Mouse (Mus musculus): Measurements from ENCODE around the gene Cbr2. TPM values are rescaled to one million over a fixed set of nuclear protein-coding genes. Genes with fewer than 3 reads are reported as not detected.

Gene Cbr2
- total and polyA plus RNA-seq, 2 experiments from 2014 or later = 2.4 to 12.2 TPM

DNA sequence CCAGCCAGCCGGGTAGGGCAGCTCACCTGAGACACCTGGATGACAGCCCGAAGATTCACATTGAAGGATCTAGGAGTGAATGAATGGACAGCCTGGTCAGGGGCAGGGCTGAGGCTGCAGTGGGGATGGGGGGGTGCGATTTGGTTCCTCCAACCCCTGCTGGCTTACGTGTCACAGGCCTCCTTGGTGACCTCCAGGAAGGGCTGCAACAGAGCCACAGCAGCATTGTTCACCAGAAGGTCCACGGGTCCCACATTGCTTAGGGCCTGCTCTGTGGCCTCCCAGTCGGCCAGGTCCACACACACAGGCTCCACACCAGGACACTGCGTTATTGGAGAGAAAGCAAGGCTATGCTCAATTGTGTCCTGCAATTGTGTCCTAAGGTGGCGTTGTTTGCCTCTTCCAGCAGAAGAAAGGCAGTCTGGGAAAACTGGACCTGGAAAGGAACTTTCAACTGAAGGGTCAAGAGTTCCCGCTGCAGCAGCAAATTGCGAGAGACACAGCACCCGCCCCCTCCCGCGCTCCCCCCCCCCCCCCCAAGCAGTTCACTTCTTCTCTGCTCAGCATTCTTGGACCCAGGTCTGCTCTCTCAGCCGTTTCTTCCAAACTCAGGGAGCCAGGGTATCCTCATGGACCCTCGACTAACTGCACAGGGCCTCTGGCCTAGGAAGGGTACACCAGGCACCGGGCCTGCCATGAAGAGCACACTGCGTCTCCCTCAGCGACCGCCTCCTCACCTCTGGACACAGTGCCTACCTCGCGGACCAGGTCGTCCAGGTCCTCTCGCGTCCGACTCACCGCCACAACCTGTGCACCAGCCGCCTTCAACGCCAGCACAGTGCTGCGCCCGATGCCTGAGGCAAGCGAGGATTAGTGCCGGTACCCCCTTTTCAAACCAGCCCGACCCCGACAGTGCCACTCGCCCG lies 5.4 kb downstream of the Cbr2 start:
- peaks cover 5% of the 10 kb centered on the region for H3K4me1 ChIP-seq (ENCODE audit: control insufficient read depth, insufficient read depth)
- H3K4me3 ChIP-seq (ENCODE audit: low read depth, low read length) = peak overlapping the region; percentile 49
- H3K9me3 ChIP-seq (replicated peaks; ENCODE audit: control insufficient read depth, low read length) = no peaks in the 10 kb centered on the region
- H3K27me3 ChIP-seq (ENCODE audit: control insufficient read depth, insufficient read depth, low read length) = peaks cover 17% of the 10 kb centered on the region
- H3K27ac ChIP-seq (ENCODE audit: low read depth) = no peak overlapping the region
- TF ChIP-seq EP300 (IDR thresholded peaks at IDR 0.05; ENCODE audit: low read depth) = no peak
- no peak for TF ChIP-seq CTCF (IDR thresholded peaks at IDR 0.05; ENCODE audit: low read depth)
- H3K4me2 ChIP-seq (ENCODE audit: low read depth, low read length) = peak overlapping the region; percentile 68
- DNase-seq (ENCODE audit: low spot score) (no peak), ATAC-seq (ENCODE audit: insufficient read depth, low read depth) (peak; percentile 31)
- 0 out of 2 replicates have a peak overlapping the region, but pooled peaks have one; percentile 1 for H3K9ac ChIP-seq (replicated peaks; ENCODE audit: low read depth, low read length)
- no peaks in the 10 kb centered on the region for H3K36me3 ChIP-seq (replicated peaks; ENCODE audit: control insufficient read depth, insufficient read depth, low read length)
- WGBS = 23% methylated on average over 34 of the region's 36 CpGs

- DNase-seq (ENCODE audit: low spot score) (no peak), ATAC-seq (ENCODE audit: insufficient read depth, low read depth) (no peak)
- Histone ChIP-seq H3K9me3 (replicated peaks; ENCODE audit: control insufficient read depth, low read length) (no peaks in the 10 kb centered on the region), H3K27me3 (ENCODE audit: control insufficient read depth, insufficient read depth, low read length) (peaks cover 27% of the 10 kb centered on the region), H3K4me3 (ENCODE audit: low read depth, low read length) (no peak overlapping the region), H3K4me1 (ENCODE audit: control insufficient read depth, insufficient read depth) (peaks cover 13% of the 10 kb centered on the region), H3K4me2 (ENCODE audit: low read depth, low read length) (no peak overlapping the region), H3K9ac (replicated peaks; ENCODE audit: low read depth, low read length) (no peak overlapping the region), H3K27ac (ENCODE audit: low read depth) (no peak overlapping the region), H3K36me3 (replicated peaks; ENCODE audit: control insufficient read depth, insufficient read depth, low read length) (peaks cover 4% of the 10 kb centered on the region; the same call in 1 of the 2 replicates)
- WGBS = 73% methylated on average over 7 of the region's 7 CpGs
- TF ChIP-seq CTCF (IDR thresholded peaks at IDR 0.05; ENCODE audit: low read depth) (no peak), EP300 (IDR thresholded peaks at IDR 0.05; ENCODE audit: low read depth) (no peak)
Measured at GRCm38 (mm10) chr11:120723509-120723908, 8.4 kb downstream of the Cbr2 start.

- no peak for ATAC-seq (ENCODE audit: insufficient read depth, low read depth)
- Histone ChIP-seq H3K9me3 (replicated peaks; ENCODE audit: control insufficient read depth, low read length) (no peaks in the 10 kb centered on the region), H3K4me1 (ENCODE audit: control insufficient read depth, insufficient read depth) (peaks cover 13% of the 10 kb centered on the region), H3K36me3 (replicated peaks; ENCODE audit: control insufficient read depth, insufficient read depth, low read length) (peaks cover 7% of the 10 kb centered on the region; the same call in 1 of the 2 replicates), H3K9ac (replicated peaks; ENCODE audit: low read depth, low read length) (no peak overlapping the region), H3K4me2 (ENCODE audit: low read depth, low read length) (no peak overlapping the region), H3K27me3 (ENCODE audit: control insufficient read depth, insufficient read depth, low read length) (peaks cover 27% of the 10 kb centered on the region), H3K4me3 (ENCODE audit: low read depth, low read length) (no peak overlapping the region), H3K27ac (ENCODE audit: low read depth) (no peak overlapping the region)
- DNase-seq (ENCODE audit: low spot score) = no peak
- no peak for TF ChIP-seq EP300 (IDR thresholded peaks at IDR 0.05; ENCODE audit: low read depth)
- no peak for TF ChIP-seq CTCF (IDR thresholded peaks at IDR 0.05; ENCODE audit: low read depth)
- 86% methylated on average over 11 of the region's 11 CpGs for whole genome bisulfite sequencing
Measured at GRCm38 (mm10) chr11:120722761-120723382, 9.0 kb downstream of the Cbr2 start.

DNA sequence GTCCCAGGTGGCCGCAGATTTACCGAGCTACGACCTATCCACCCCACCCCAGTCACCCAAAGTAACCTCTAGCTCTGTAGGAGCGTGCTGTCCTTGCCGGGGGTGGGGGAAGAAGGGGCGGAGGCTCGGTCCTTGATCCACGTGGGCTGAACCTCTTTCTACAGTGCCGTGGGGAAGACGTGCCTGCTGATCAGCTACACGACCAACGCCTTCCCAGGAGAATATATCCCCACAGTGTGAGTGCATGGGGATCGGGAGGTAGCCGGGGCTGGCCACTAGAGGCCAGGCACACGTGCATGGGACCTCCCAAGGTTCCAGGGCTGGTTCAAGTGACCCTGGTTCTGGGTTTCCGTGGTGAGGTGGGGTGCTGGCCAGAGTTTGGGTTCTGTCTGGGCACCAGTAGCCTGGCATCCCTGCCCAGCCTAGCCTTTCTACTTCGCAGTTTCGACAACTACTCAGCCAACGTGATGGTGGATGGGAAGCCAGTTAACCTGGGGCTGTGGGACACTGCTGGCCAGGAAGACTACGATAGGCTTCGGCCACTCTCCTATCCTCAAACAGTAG lies 9.8 kb downstream of the Cbr2 start:
- peaks cover 11% of the 10 kb centered on the region for H3K36me3 ChIP-seq (replicated peaks; ENCODE audit: control insufficient read depth, insufficient read depth, low read length)
- no peak for DNase-seq (ENCODE audit: low spot score)
- peaks cover 27% of the 10 kb centered on the region for H3K27me3 ChIP-seq (ENCODE audit: control insufficient read depth, insufficient read depth, low read length)
- no peak for ATAC-seq (ENCODE audit: insufficient read depth, low read depth)
- H3K4me1 ChIP-seq (ENCODE audit: control insufficient read depth, insufficient read depth) = peaks cover 13% of the 10 kb centered on the region
- 24% methylated on average over 21 of the region's 21 CpGs for WGBS
- H3K27ac ChIP-seq (ENCODE audit: low read depth) = no peak overlapping the region
- H3K4me3 ChIP-seq (ENCODE audit: low read depth, low read length) = peak overlapping the region; percentile 61
- no peaks in the 10 kb centered on the region for H3K9me3 ChIP-seq (replicated peaks; ENCODE audit: control insufficient read depth, low read length)
- H3K4me2 ChIP-seq (ENCODE audit: low read depth, low read length) = peak overlapping the region; percentile 97
- TF ChIP-seq EP300 (IDR thresholded peaks at IDR 0.05; ENCODE audit: low read depth) = no peak
- TF ChIP-seq CTCF (IDR thresholded peaks at IDR 0.05; ENCODE audit: low read depth) = no peak
- H3K9ac ChIP-seq (replicated peaks; ENCODE audit: low read depth, low read length) = no peak overlapping the region
